Comparison of ENCODE assay signal across 8 mouse cellular contexts in the genomic region with DNA sequence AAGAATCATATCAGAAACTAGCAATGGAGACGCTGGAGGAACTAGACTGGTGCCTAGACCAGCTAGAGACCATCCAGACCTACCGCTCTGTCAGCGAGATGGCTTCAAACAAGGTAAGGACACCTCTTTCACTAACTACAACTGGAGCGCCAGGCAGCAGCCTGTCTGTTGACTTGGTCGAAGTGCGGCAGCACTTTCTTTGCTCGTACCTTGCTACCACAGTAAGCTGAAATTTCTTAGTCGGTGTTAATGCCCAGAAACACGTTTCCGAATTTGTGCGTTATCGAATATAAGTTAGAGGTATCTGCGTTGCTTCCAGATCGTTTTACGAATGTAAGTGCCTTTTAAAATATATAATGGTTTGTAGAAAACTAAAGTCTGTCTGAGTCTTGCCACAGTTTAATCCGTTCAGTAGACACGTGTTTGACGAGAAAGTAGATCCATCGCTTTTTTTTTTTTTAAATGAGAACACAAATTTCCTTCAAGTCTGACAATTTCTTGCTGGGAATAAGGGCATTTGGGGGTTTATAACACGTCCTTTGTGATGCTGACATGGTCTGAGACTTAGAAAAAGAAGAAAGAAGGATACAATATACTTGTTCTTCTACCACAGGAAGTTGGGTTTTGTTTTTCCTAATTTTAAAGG.
DNase-seq lines count a peak whose midpoint lies in the region; ATAC-seq lines count a peak whose summit lies in the region.

No protein-coding gene starts in this region.

- peaks cover 62% of the 10 kb centered on the region for H3K4me1 ChIP-seq in forebrain, embryonic 10.5 days
- peaks cover 45% of the 10 kb centered on the region for H3K4me1 ChIP-seq in limb, embryonic 10.5 days
- H3K4me1 ChIP-seq in neural tube, embryonic 12.5 days, result peaks cover 15% of the 10 kb centered on the region

- H3K4me3 ChIP-seq in forebrain, embryonic 10.5 days, result peak overlapping the region; percentile 63
- peak overlapping the region; percentile 67 for H3K4me3 ChIP-seq in limb, embryonic 10.5 days
- peak overlapping the region; percentile 33 for H3K4me3 ChIP-seq in neural tube, embryonic 12.5 days

- DNase-seq in adrenal gland, postnatal 25 days, result peak; percentile 10
- DNase-seq in adrenal gland, postnatal 14 days, result no peak
- DNase-seq in forebrain, embryonic 10.5 days (ENCODE audit: extremely low spot score, low spot score), result peak; percentile 44
- DNase-seq in limb, embryonic 10.5 days (ENCODE audit: low spot score), result no peak
- DNase-seq in frontal cortex, postnatal 10 days (ENCODE audit: low spot score in 2 of 2), result no peak
- DNase-seq in urinary bladder, postnatal 4 days (ENCODE audit: low spot score in 2 of 2), result no peak

- no peaks in the 10 kb centered on the region for H3K36me3 ChIP-seq in forebrain, embryonic 10.5 days (replicated peaks)
- H3K36me3 ChIP-seq in limb, embryonic 10.5 days, result no peaks in the 10 kb centered on the region
- H3K36me3 ChIP-seq in neural tube, embryonic 12.5 days, result no peaks in the 10 kb centered on the region

- peak; percentile 7 for ATAC-seq in CD4-positive, CD25-positive, alpha-beta regulatory T cell, adult 4 months
- ATAC-seq in neural tube, embryonic 12.5 days (ENCODE audit: low FRiP score, low read depth), result peak; percentile 21; the same call in 1 of the 2 replicates

- WGBS in forebrain, embryonic 10.5 days, result 3% methylated on average over 20 of the region's 20 CpGs
- WGBS in limb, embryonic 10.5 days, result 5% methylated on average over 20 of the region's 20 CpGs
- WGBS in neural tube, embryonic 12.5 days, result 5% methylated on average over 20 of the region's 20 CpGs

- H3K9me3 ChIP-seq in forebrain, embryonic 10.5 days, result no peaks in the 10 kb centered on the region
- H3K9me3 ChIP-seq in limb, embryonic 10.5 days (replicated peaks), result no peaks in the 10 kb centered on the region
- no peaks in the 10 kb centered on the region for H3K9me3 ChIP-seq in neural tube, embryonic 12.5 days

- H3K9ac ChIP-seq in neural tube, embryonic 12.5 days, result peak overlapping the region; percentile 41

- H3K27me3 ChIP-seq in forebrain, embryonic 10.5 days (ENCODE audit: poor library complexity, severe bottlenecking), result peaks cover 45% of the 10 kb centered on the region
- H3K27me3 ChIP-seq in limb, embryonic 10.5 days (ENCODE audit: low read depth, poor library complexity, severe bottlenecking), result peaks cover 23% of the 10 kb centered on the region; the same call in 1 of the 2 replicates
- H3K27me3 ChIP-seq in neural tube, embryonic 12.5 days (replicated peaks), result no peaks in the 10 kb centered on the region

- H3K27ac ChIP-seq in forebrain, embryonic 10.5 days, result peak overlapping the region; percentile 85
- H3K27ac ChIP-seq in limb, embryonic 10.5 days, result peak overlapping the region; percentile 87
- H3K27ac ChIP-seq in neural tube, embryonic 12.5 days, result no peak overlapping the region

- H3K4me2 ChIP-seq in neural tube, embryonic 12.5 days (replicated peaks), result peak overlapping the region; percentile 72

Comparison
In these comparisons a context has a peak if more than half of its experiments do, and no peak if none do; other contexts are left out.
1. DNase-seq: peak in adrenal gland, postnatal 25 days (single experiment) and forebrain, embryonic 10.5 days (single experiment); none in adrenal gland, postnatal 14 days (single experiment), limb, embryonic 10.5 days (single experiment), frontal cortex, postnatal 10 days (0 of 2) and urinary bladder, postnatal 4 days (0 of 2).
2. Peak in every context shown above with its lines, with median percentiles within 50 percentile points of each other: H3K4me3 ChIP-seq.